Mouse (Mus musculus) mammary gland, adult 2 months (tissue): Measurements from ENCODE around the gene Nop56. TPM values are rescaled to one million over a fixed set of nuclear protein-coding genes. Genes with fewer than 3 reads are reported as not detected.

ENCODE experiments used
- polyA plus RNA-seq: library from polyadenylated mRNA; depleted of rRNA; stranded (reverse); fragments of >200 nt; gene quantifications from 2 replicates; pipeline ENCODE4 v1.2.3, GENCODE M21; 2012; ENCODE audit warnings: low replicate concordance; rRNA removed

Gene Nop56
- 43.7 and 72.1 TPM in 2 replicates for polyA plus RNA-seq

DNA sequence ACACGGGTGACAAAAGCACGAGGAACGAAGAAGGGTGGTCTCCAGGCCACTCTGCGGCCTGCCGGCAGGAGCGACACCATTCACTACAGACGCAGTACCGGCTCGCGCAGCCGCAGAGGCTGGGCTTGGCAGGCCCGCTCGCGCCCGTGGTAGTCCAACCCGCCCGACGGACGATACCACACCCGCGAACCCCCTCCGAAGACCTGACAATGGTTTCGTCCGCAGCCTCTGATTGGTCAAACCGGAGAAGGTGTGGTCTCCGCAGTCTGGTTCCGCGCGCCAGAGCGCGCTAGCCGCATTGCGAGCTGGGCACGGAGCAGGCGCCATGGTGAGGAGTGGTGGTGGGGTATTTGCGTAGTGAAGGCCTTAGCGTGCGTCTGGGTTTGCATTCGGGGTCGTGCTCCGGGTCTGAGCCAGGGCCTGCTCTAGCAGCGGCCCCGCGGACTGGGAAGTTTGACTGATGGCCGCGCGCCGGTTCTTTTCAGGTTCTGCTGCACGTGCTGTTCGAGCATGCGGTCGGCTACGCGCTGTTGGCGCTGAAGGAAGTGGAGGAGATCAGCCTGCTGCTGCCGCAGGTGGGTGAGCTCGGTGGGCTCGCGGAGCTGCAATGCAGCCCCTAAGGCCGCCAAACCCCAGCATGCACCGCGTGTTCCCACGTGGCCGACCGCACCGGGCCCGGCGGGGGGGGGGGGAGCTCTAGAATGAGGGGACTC is at the start of gene Nop56:
Gene Nop56, plus strand, starts transcription at position 282 of the 713 bp plus-strand sequence.

DNA sequence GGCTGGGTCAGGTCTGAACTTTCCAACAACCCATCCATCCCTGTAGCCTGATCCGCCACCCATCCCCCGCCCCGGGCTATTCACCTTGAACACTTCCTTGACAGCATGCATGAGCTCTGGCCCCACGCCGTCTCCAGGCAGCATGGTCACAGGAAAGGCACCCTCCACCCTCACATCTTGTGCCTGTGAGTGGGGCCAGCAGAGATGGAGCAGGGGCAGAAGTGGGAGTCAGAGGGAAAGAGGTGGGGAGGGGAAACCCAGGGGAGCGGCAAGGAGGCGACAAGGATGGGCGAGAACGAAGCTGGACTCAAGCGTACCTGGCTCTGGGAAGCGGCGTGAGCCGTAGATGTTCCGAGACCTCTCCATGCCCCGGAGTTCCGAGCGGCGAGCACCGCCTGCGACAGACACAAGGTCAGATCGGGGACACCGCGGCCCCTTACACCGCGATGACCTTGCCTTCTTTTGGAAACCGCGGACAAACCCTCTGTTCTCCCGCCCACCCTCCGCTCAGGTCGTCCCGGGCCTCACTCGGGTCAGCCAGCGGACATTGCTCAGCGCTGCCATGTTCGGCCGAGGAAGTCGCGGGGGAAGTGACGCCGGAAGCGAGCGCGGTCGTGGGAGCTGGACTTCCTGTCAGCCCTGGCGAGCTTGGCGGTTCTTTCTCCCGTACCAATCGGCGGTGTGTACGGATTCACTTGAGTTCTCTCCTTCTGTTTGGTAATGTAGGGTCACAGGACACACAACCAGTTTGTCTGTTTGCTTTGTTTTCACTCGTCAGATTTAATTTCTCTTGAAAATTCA is 9.8 kb downstream of the Nop56 start, which contains the start of gene Idh3b:
Gene Idh3b, minus strand, starts transcription at position 694 of the 801 bp plus-strand sequence.

DNA sequence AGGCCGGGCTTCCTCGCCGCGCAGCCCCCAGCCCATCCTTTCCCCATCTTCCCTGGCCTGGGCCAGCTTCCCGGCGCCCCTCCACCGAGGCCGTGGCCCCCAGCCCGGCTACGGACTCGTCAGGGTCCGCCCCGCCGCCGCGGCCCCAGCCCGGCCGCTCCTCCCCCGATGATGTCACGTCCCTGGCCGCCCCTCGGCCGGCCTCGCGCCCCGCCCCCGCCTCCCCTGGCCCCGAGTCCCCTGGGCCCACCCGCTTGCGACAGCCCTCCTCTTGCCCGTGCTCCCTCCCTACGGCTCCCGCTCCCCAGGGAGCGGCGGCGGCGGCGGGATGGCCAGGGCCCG is 20.7 kb downstream of the Nop56 start, which contains the start of gene Ebf4:
Gene Ebf4, plus strand, starts transcription at position 234 of the 342 bp plus-strand sequence.

Other genes starting within 250 kb of the Nop56 start
- gene Tgm6, start 162.0 kb upstream of the Nop56 start, polyA plus RNA-seq: not detected in 2 replicates
- gene Snrpb, start 95.0 kb upstream of the Nop56 start, polyA plus RNA-seq: 223 and 260 TPM in 2 replicates
- gene Tmc2, start 79.2 kb upstream of the Nop56 start, polyA plus RNA-seq: not detected in 2 replicates
- 237 and 433 TPM in 2 replicates for gene Idh3b, start 10.1 kb downstream of the Nop56 start, polyA plus RNA-seq
- 1.6 and 2.6 TPM in 2 replicates for gene Ebf4, start 20.7 kb downstream of the Nop56 start, polyA plus RNA-seq
- gene Cpxm1, start 123.1 kb downstream of the Nop56 start, polyA plus RNA-seq: 67.7 and 77.2 TPM in 2 replicates
- gene Gm28372, start 130.8 kb downstream of the Nop56 start, polyA plus RNA-seq: not detected in 2 replicates
- not detected in 2 replicates for gene 1700020A23Rik, start 130.8 kb downstream of the Nop56 start, polyA plus RNA-seq
- gene Tmem239, start 132.0 kb downstream of the Nop56 start, polyA plus RNA-seq: not detected in 2 replicates
- gene Vps16, start 149.9 kb downstream of the Nop56 start, polyA plus RNA-seq: 61.1 and 100 TPM in 2 replicates
- 44.2 and 51.1 TPM in 2 replicates for gene Pced1a, start 150.3 kb downstream of the Nop56 start, polyA plus RNA-seq
- gene Ptpra, start 175.8 kb downstream of the Nop56 start, polyA plus RNA-seq: 60.0 and 66.0 TPM in 2 replicates